Mouse (Mus musculus): ENCODE measurements around the gene Cdc25a.

DNA sequence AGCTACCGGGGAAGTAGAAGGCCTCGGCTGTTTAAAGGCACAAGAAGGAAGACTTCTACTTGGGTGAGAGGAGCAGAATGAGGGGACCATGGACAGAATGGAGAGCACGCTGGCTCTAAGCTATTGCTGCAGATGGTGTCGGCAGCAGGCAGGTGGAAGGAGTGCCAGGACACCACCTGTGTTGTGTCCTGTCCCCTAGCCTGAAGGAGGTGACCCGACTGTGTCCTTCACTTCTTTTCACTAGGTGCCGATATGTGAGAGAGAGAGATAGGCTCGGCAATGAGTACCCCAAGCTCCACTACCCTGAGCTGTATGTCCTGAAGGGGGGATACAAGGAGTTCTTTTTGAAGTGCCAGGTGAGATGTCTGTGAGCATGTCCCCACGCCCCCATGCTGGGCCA is 16.1 kb downstream of the Cdc25a start:
- no peak for TF ChIP-seq CTCF (IDR thresholded peaks at IDR 0.05; ENCODE audit: extremely low read depth, insufficient read length, insufficient replicate concordance, low read depth, low read length)
- no peak for TF ChIP-seq POLR2A (IDR thresholded peaks at IDR 0.05; ENCODE audit: low read depth, low read length)

Measured in small intestine, adult 2 months (tissue).